Mouse (Mus musculus): Measurements from ENCODE around the gene Slmap. TPM values are rescaled to one million over a fixed set of nuclear protein-coding genes. Genes with fewer than 3 reads are reported as not detected.
"Not testable (repeated sequence)": the region's sequence is repeated elsewhere in the genome, so short reads cannot be mapped to it uniquely, and the experiment has no call there.

The Slmap gene
- 11.3 and 13.6 TPM in 2 replicates for polyA plus RNA-seq (2015; fragmentation: Nextera tagmentation; extraction: Ambion mirVana)

- H3K4me1 ChIP-seq (ENCODE audit: control insufficient read depth, insufficient read depth, low read length), result peaks cover 31% of the 10 kb centered on the region
- peak within 1 kb of the TSS; percentile 90 for H3K27ac ChIP-seq (ENCODE audit: low read length)
- H3K27me3 ChIP-seq (ENCODE audit: control insufficient read depth, insufficient read depth, low read depth, low read length), result no peaks in the 10 kb centered on the region
- peak within 1 kb of the TSS; percentile 87 for H3K9ac ChIP-seq (ENCODE audit: low read depth, low read length)
- H3K4me2 ChIP-seq (ENCODE audit: low read length), result peak within 1 kb of the TSS; percentile 83
- H3K36me3 ChIP-seq (ENCODE audit: control insufficient read depth, insufficient read depth, low read length), result no peaks in the 10 kb centered on the region
- 13% methylated on average over 31 of the region's 33 CpGs for WGBS
- peak; percentile 95 for ATAC-seq
- peak within 1 kb of the TSS; percentile 99 for H3K4me3 ChIP-seq (ENCODE audit: low read depth, low read length)
- no peaks in the 10 kb centered on the region for H3K9me3 ChIP-seq (replicated peaks; ENCODE audit: control insufficient read depth, low read length, poor library complexity, severe bottlenecking)
Measured at GRCm38 (mm10) chr14:26534757-26535479, at the start of gene Slmap. TSS of gene Slmap (minus strand) at chr14:26534931.

- Histone ChIP-seq H3K4me1 (ENCODE audit: control insufficient read depth, insufficient read depth, low read length) (peaks cover 9% of the 10 kb centered on the region), H3K36me3 (ENCODE audit: control insufficient read depth, insufficient read depth, low read length) (no peaks in the 10 kb centered on the region), H3K27ac (ENCODE audit: low read length) (no peak overlapping the region), H3K4me2 (ENCODE audit: low read length) (no peak overlapping the region), H3K9me3 (replicated peaks; ENCODE audit: control insufficient read depth, low read length, poor library complexity, severe bottlenecking) (no peaks in the 10 kb centered on the region), H3K4me3 (ENCODE audit: low read depth, low read length) (no peak overlapping the region), H3K9ac (ENCODE audit: low read depth, low read length) (no peak overlapping the region), H3K27me3 (ENCODE audit: control insufficient read depth, insufficient read depth, low read depth, low read length) (no peaks in the 10 kb centered on the region)
- no peak for ATAC-seq
- WGBS, result 95% methylated on average over 3 of the region's 3 CpGs
Measured at GRCm38 (mm10) chr14:26583645-26584044, 48.9 kb upstream of the Slmap start.

GRCm38 (mm10) chr14:26579346-26580343, 44.9 kb upstream of the Slmap start:
- ATAC-seq, result peak; percentile 97
- Histone ChIP-seq H3K36me3 (ENCODE audit: control insufficient read depth, insufficient read depth, low read length) (no peaks in the 10 kb centered on the region), H3K4me1 (ENCODE audit: control insufficient read depth, insufficient read depth, low read length) (peaks cover 9% of the 10 kb centered on the region), H3K9ac (ENCODE audit: low read depth, low read length) (peak overlapping the region; percentile 100), H3K4me2 (ENCODE audit: low read length) (peak overlapping the region; percentile 73), H3K9me3 (replicated peaks; ENCODE audit: control insufficient read depth, low read length, poor library complexity, severe bottlenecking) (no peaks in the 10 kb centered on the region), H3K27me3 (ENCODE audit: control insufficient read depth, insufficient read depth, low read depth, low read length) (no peaks in the 10 kb centered on the region), H3K4me3 (ENCODE audit: low read depth, low read length) (peak overlapping the region; percentile 95), H3K27ac (ENCODE audit: low read length) (peak overlapping the region; percentile 95)
- under 1% methylated on average over 70 of the region's 79 CpGs for WGBS

DNA sequence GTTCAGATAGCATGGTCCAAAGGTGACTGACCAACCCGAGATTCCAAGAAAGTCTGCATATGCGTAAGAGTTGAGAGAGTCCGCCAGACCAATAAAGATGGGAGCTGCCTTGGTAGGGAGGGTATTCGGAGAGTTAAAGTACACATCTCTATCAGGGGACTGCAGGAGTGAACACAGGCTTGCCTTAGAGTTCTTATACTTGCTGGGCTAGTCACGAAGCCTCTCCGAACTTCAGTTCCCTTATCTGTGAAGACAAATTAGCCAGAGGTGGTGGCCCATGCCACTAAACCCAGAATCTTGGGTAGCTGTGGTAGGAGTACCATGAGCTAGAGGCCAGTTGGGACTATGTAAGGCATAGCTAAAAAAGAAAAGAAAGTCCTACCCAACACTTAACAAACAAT, 44.1 kb upstream of the Slmap start:
- Histone ChIP-seq H3K4me3 (ENCODE audit: low read depth, low read length) (no peak overlapping the region), H3K27ac (ENCODE audit: low read length) (no peak overlapping the region), H3K4me1 (ENCODE audit: control insufficient read depth, insufficient read depth, low read length) (peaks cover 9% of the 10 kb centered on the region), H3K27me3 (ENCODE audit: control insufficient read depth, insufficient read depth, low read depth, low read length) (no peaks in the 10 kb centered on the region), H3K36me3 (ENCODE audit: control insufficient read depth, insufficient read depth, low read length) (no peaks in the 10 kb centered on the region), H3K9ac (ENCODE audit: low read depth, low read length) (no peak overlapping the region), H3K9me3 (replicated peaks; ENCODE audit: control insufficient read depth, low read length, poor library complexity, severe bottlenecking) (no peaks in the 10 kb centered on the region), H3K4me2 (ENCODE audit: low read length) (no peak overlapping the region)
- peak; percentile 33; the same call in 1 of the 2 replicates for ATAC-seq
- WGBS, result 68% methylated on average over 6 of the region's 6 CpGs

- peaks cover 5% of the 10 kb centered on the region for H3K4me1 ChIP-seq (ENCODE audit: control insufficient read depth, insufficient read depth, low read length)
- no peak for ATAC-seq
- no peaks in the 10 kb centered on the region for H3K36me3 ChIP-seq (ENCODE audit: control insufficient read depth, insufficient read depth, low read length)
- no peaks in the 10 kb centered on the region for H3K9me3 ChIP-seq (replicated peaks; ENCODE audit: control insufficient read depth, low read length, poor library complexity, severe bottlenecking)
- H3K4me3 ChIP-seq (ENCODE audit: low read depth, low read length), result no peak overlapping the region
- no peaks in the 10 kb centered on the region for H3K27me3 ChIP-seq (ENCODE audit: control insufficient read depth, insufficient read depth, low read depth, low read length)
- 70% methylated on average over 3 of the region's 3 CpGs for WGBS
- H3K4me2 ChIP-seq (ENCODE audit: low read length), result no peak overlapping the region
- H3K27ac ChIP-seq (ENCODE audit: low read length), result no peak overlapping the region
- H3K9ac ChIP-seq (ENCODE audit: low read depth, low read length), result no peak overlapping the region
Measured at GRCm38 (mm10) chr14:26576255-26576780, 41.6 kb upstream of the Slmap start.

DNA sequence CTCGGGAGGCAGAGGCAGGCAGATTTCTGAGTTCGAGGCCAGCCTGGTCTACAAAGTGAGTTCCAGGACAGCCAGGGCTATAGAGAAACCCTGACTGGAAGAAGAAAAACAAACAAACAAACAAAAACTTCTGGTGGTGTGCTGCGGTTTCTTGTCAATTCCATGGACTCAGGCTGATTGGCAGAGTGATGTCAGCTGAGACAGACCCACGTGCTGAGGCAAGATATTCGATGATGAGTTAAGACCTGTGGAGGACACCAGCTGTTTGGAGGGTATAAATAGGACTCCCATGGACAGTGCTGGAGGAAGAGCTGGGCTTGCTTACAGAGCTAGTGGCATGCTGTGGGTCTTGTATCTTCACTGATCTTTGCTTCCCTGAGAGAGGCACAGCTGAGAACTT, 38.8 kb upstream of the Slmap start, which contains the start of gene Dennd6a:
Gene Dennd6a, plus strand, starts transcription at position 301 of the 400 bp plus-strand sequence.
- not testable (repeated sequence) for H3K9me3 ChIP-seq (replicated peaks; ENCODE audit: control insufficient read depth, low read length, poor library complexity, severe bottlenecking); ATAC-seq; H3K27me3 ChIP-seq (ENCODE audit: control insufficient read depth, insufficient read depth, low read depth, low read length); H3K4me2 ChIP-seq (ENCODE audit: low read length); H3K4me1 ChIP-seq (ENCODE audit: control insufficient read depth, insufficient read depth, low read length); H3K4me3 ChIP-seq (ENCODE audit: low read depth, low read length); H3K27ac ChIP-seq (ENCODE audit: low read length); H3K36me3 ChIP-seq (ENCODE audit: control insufficient read depth, insufficient read depth, low read length); H3K9ac ChIP-seq (ENCODE audit: low read depth, low read length)
- 91% methylated on average over 5 of the region's 5 CpGs for WGBS

- WGBS, result 52% methylated on average over 4 of the region's 4 CpGs
- H3K4me2 ChIP-seq (ENCODE audit: low read length), result no peak overlapping the region
- H3K4me3 ChIP-seq (ENCODE audit: low read depth, low read length), result no peak overlapping the region
- no peaks in the 10 kb centered on the region for H3K36me3 ChIP-seq (ENCODE audit: control insufficient read depth, insufficient read depth, low read length)
- H3K9me3 ChIP-seq (replicated peaks; ENCODE audit: control insufficient read depth, low read length, poor library complexity, severe bottlenecking), result no peaks in the 10 kb centered on the region
- no peak overlapping the region for H3K27ac ChIP-seq (ENCODE audit: low read length)
- H3K9ac ChIP-seq (ENCODE audit: low read depth, low read length), result no peak overlapping the region
- no peaks in the 10 kb centered on the region for H3K4me1 ChIP-seq (ENCODE audit: control insufficient read depth, insufficient read depth, low read length)
- H3K27me3 ChIP-seq (ENCODE audit: control insufficient read depth, insufficient read depth, low read depth, low read length), result no peaks in the 10 kb centered on the region
- no peak for ATAC-seq
Measured at GRCm38 (mm10) chr14:26571951-26572675, 37.4 kb upstream of the Slmap start.

- no peak overlapping the region for H3K4me2 ChIP-seq (ENCODE audit: low read length)
- H3K9ac ChIP-seq (ENCODE audit: low read depth, low read length), result no peak overlapping the region
- H3K27me3 ChIP-seq (ENCODE audit: control insufficient read depth, insufficient read depth, low read depth, low read length), result no peaks in the 10 kb centered on the region
- H3K27ac ChIP-seq (ENCODE audit: low read length), result no peak overlapping the region
- whole genome bisulfite sequencing, result 87% methylated on average over 4 of the region's 4 CpGs
- H3K9me3 ChIP-seq (replicated peaks; ENCODE audit: control insufficient read depth, low read length, poor library complexity, severe bottlenecking), result no peaks in the 10 kb centered on the region
- no peaks in the 10 kb centered on the region for H3K36me3 ChIP-seq (ENCODE audit: control insufficient read depth, insufficient read depth, low read length)
- H3K4me1 ChIP-seq (ENCODE audit: control insufficient read depth, insufficient read depth, low read length), result no peaks in the 10 kb centered on the region
- no peak overlapping the region for H3K4me3 ChIP-seq (ENCODE audit: low read depth, low read length)
- no peak for ATAC-seq
Measured at GRCm38 (mm10) chr14:26569880-26570279, 35.1 kb upstream of the Slmap start.
